Mouse (Mus musculus) forebrain, embryonic 12.5 days (tissue): ENCODE results near the gene Themis2. TPM values are rescaled to one million over a fixed set of nuclear protein-coding genes. Genes with fewer than 3 reads are reported as not detected.
"Not testable (repeated sequence)": the region's sequence is repeated elsewhere in the genome, so short reads cannot be mapped to it uniquely, and the experiment has no call there.

Source experiments
- ATAC-seq: fragments of 200-750 bp; cut with Nextera tagmentation; 2 replicates; pipeline ENCODE4 v1.8.0; 2017; ENCODE audit warnings: moderate TSS enrichment; ENCODE audit not compliant: low FRiP score
- H3K27ac ChIP-seq: fragments of 300-500 bp; sonication (generic); 2 replicates; pipeline ENCODE4 v1.5.1; 2016; ENCODE audit warnings: mild to moderate bottlenecking
- H3K27me3 ChIP-seq: fragments of 300-500 bp; sonication (generic); 2 replicates; pipeline ENCODE4 v1.6.1; 2016; ENCODE audit warnings: mild to moderate bottlenecking
- H3K36me3 ChIP-seq: fragments of 300-500 bp; sonication (generic); replicated peaks from 2 replicates; pipeline ENCODE4 v1.6.1; 2016; ENCODE audit warnings: mild to moderate bottlenecking
- H3K4me1 ChIP-seq: fragments of 300-500 bp; sonication (generic); 2 replicates; pipeline ENCODE4 v1.6.1; 2016
- H3K4me2 ChIP-seq: fragments of 300-500 bp; sonication (generic); 2 replicates; pipeline ENCODE4 v1.6.1; 2016; ENCODE audit warnings: mild to moderate bottlenecking, moderate library complexity
- H3K4me3 ChIP-seq: fragments of 300-500 bp; sonication (generic); replicated peaks from 2 replicates; pipeline ENCODE4 v1.5.1; 2016; ENCODE audit warnings: mild to moderate bottlenecking
- H3K9ac ChIP-seq: fragments of 300-500 bp; sonication (generic); 2 replicates; pipeline ENCODE4 v1.6.1; 2016; ENCODE audit warnings: mild to moderate bottlenecking
- H3K9me3 ChIP-seq: fragments of 300-500 bp; sonication (generic); 2 replicates; pipeline ENCODE4 v1.6.1; 2016
- WGBS: fragments of 180-500 bp; shearing (Covaris S2); methylation state at CpG from one replicate; pipeline ENCODE4 v1.1.7; 2016; 5-methylcytosine and 5-hydroxymethylcytosine counted together
- polyA plus RNA-seq: library from polyadenylated mRNA; unstranded; fragments of >200 nt; fragmentation: Nextera tagmentation; extraction: Ambion mirVana; gene quantifications from 2 replicates; pipeline ENCODE4 v1.2.1, GENCODE M21; 2016

The Themis2 gene
- polyA plus RNA-seq, 1 experiment from 2014 or later, result 0.29 TPM

- H3K4me3 ChIP-seq, result no peak overlapping the region
- H3K27me3 ChIP-seq, result peaks cover 31% of the 10 kb centered on the region
- H3K9me3 ChIP-seq, result no peaks in the 10 kb centered on the region
- WGBS, result 58% methylated on average over 7 of the region's 7 CpGs
- H3K4me1 ChIP-seq, result peaks cover 6% of the 10 kb centered on the region
- ATAC-seq, result no peak
- no peak overlapping the region for H3K4me2 ChIP-seq
- H3K36me3 ChIP-seq, result no peaks in the 10 kb centered on the region
- no peak overlapping the region for H3K27ac ChIP-seq
- H3K9ac ChIP-seq, result no peak overlapping the region
Observed at GRCm38 (mm10) chr4:132795171-132795570, 1.0 kb downstream of the Themis2 start.

- WGBS, result 78% methylated on average over 8 of the region's 8 CpGs
- no peak overlapping the region for H3K4me3 ChIP-seq
- ATAC-seq, result no peak
Observed at GRCm38 (mm10) chr4:132794760-132795159, 1.4 kb downstream of the Themis2 start.

GRCm38 (mm10) chr4:132794028-132794427, 2.2 kb downstream of the Themis2 start:
- WGBS, result 78% methylated on average over 9 of the region's 9 CpGs
- Histone ChIP-seq H3K27ac (no peak overlapping the region), H3K36me3 (no peaks in the 10 kb centered on the region), H3K4me1 (peaks cover 6% of the 10 kb centered on the region), H3K9ac (no peak overlapping the region), H3K9me3 (no peaks in the 10 kb centered on the region), H3K4me2 (no peak overlapping the region), H3K4me3 (no peak overlapping the region), H3K27me3 (peaks cover 31% of the 10 kb centered on the region)
- no peak for ATAC-seq

More at GRCm38 (mm10) chr4:132794760-132795159, 1.4 kb downstream of the Themis2 start:
- Histone ChIP-seq H3K27me3 (peaks cover 31% of the 10 kb centered on the region), H3K4me1 (peaks cover 6% of the 10 kb centered on the region), H3K4me2 (no peak overlapping the region), H3K36me3 (no peaks in the 10 kb centered on the region), H3K27ac (no peak overlapping the region), H3K9ac (no peak overlapping the region), H3K9me3 (no peaks in the 10 kb centered on the region)

GRCm38 (mm10) chr4:132793322-132794004, 2.7 kb downstream of the Themis2 start:
- not testable (repeated sequence) for H3K9ac ChIP-seq, H3K4me3 ChIP-seq, ATAC-seq, H3K27ac ChIP-seq, H3K9me3 ChIP-seq, H3K4me1 ChIP-seq, H3K4me2 ChIP-seq, H3K36me3 ChIP-seq
- WGBS, result 88% methylated on average over 8 of the region's 9 CpGs
- peaks cover 31% of the 10 kb centered on the region for H3K27me3 ChIP-seq

GRCm38 (mm10) chr4:132789731-132790130, 6.5 kb downstream of the Themis2 start:
- Histone ChIP-seq H3K27ac (no peak overlapping the region), H3K4me3 (no peak overlapping the region), H3K4me2 (no peak overlapping the region), H3K36me3 (no peaks in the 10 kb centered on the region), H3K4me1 (no peaks in the 10 kb centered on the region), H3K9me3 (no peaks in the 10 kb centered on the region), H3K9ac (no peak overlapping the region), H3K27me3 (peaks cover 11% of the 10 kb centered on the region)
- no peak for ATAC-seq
- WGBS, result 91% methylated on average over 8 of the region's 8 CpGs

- Histone ChIP-seq H3K4me1 (no peaks in the 10 kb centered on the region), H3K4me2 (no peak overlapping the region), H3K9me3 (no peaks in the 10 kb centered on the region), H3K4me3 (no peak overlapping the region), H3K27me3 (no peaks in the 10 kb centered on the region), H3K9ac (no peak overlapping the region), H3K36me3 (no peaks in the 10 kb centered on the region), H3K27ac (no peak overlapping the region)
- ATAC-seq, result no peak
- 92% methylated on average over 13 of the region's 13 CpGs for WGBS
Observed at GRCm38 (mm10) chr4:132785228-132785627, 11.0 kb downstream of the Themis2 start.

GRCm38 (mm10) chr4:132783732-132784131, 12.5 kb downstream of the Themis2 start:
- peaks cover 11% of the 10 kb centered on the region for H3K36me3 ChIP-seq
- H3K27ac ChIP-seq, result no peak overlapping the region
- H3K4me1 ChIP-seq, result no peaks in the 10 kb centered on the region
- H3K4me3 ChIP-seq, result no peak overlapping the region
- H3K4me2 ChIP-seq, result no peak overlapping the region
- no peak for ATAC-seq
- no peaks in the 10 kb centered on the region for H3K27me3 ChIP-seq
- 92% methylated on average over 2 of the region's 2 CpGs for WGBS
- H3K9ac ChIP-seq, result no peak overlapping the region
- H3K9me3 ChIP-seq, result no peaks in the 10 kb centered on the region

GRCm38 (mm10) chr4:132780288-132780687, 15.9 kb downstream of the Themis2 start:
- H3K4me1 ChIP-seq, result no peaks in the 10 kb centered on the region
- no peak overlapping the region for H3K27ac ChIP-seq
- no peak overlapping the region for H3K4me2 ChIP-seq
- H3K27me3 ChIP-seq, result no peaks in the 10 kb centered on the region
- no peak overlapping the region for H3K4me3 ChIP-seq
- H3K9me3 ChIP-seq, result no peaks in the 10 kb centered on the region
- no peak for ATAC-seq
- 92% methylated on average over 4 of the region's 4 CpGs for WGBS
- no peak overlapping the region for H3K9ac ChIP-seq
- peaks cover 45% of the 10 kb centered on the region for H3K36me3 ChIP-seq

GRCm38 (mm10) chr4:132778562-132779201, 17.5 kb downstream of the Themis2 start:
- no peak overlapping the region for H3K4me2 ChIP-seq

GRCm38 (mm10) chr4:132776764-132777163, 19.4 kb downstream of the Themis2 start:
- WGBS, result 86% methylated on average over 5 of the region's 5 CpGs
- Histone ChIP-seq H3K4me2 (no peak overlapping the region), H3K36me3 (peaks cover 77% of the 10 kb centered on the region), H3K4me1 (no peaks in the 10 kb centered on the region), H3K9me3 (no peaks in the 10 kb centered on the region), H3K9ac (no peak overlapping the region), H3K4me3 (no peak overlapping the region), H3K27me3 (no peaks in the 10 kb centered on the region), H3K27ac (no peak overlapping the region)
- no peak for ATAC-seq

More at GRCm38 (mm10) chr4:132778562-132779201, 17.5 kb downstream of the Themis2 start:
- Histone ChIP-seq H3K27ac (no peak overlapping the region), H3K27me3 (no peaks in the 10 kb centered on the region), H3K9ac (no peak overlapping the region), H3K9me3 (no peaks in the 10 kb centered on the region), H3K36me3 (peaks cover 59% of the 10 kb centered on the region), H3K4me1 (no peaks in the 10 kb centered on the region), H3K4me3 (no peak overlapping the region)
- no peak for ATAC-seq
- 96% methylated on average over 6 of the region's 6 CpGs for WGBS

- H3K4me1 ChIP-seq, result no peaks in the 10 kb centered on the region
- peaks cover 92% of the 10 kb centered on the region for H3K36me3 ChIP-seq
- ATAC-seq, result no peak
- no peak overlapping the region for H3K27ac ChIP-seq
- no peak overlapping the region for H3K4me3 ChIP-seq
- H3K4me2 ChIP-seq, result no peak overlapping the region
- H3K9me3 ChIP-seq, result no peaks in the 10 kb centered on the region
- 86% methylated on average over 3 of the region's 3 CpGs for WGBS
- H3K9ac ChIP-seq, result no peak overlapping the region
- no peaks in the 10 kb centered on the region for H3K27me3 ChIP-seq
Observed at GRCm38 (mm10) chr4:132774905-132775304, 21.3 kb downstream of the Themis2 start.

GRCm38 (mm10) chr4:132771776-132772175, 24.4 kb downstream of the Themis2 start:
- no peak for ATAC-seq
- Histone ChIP-seq H3K4me2 (no peak overlapping the region), H3K4me1 (peaks cover 14% of the 10 kb centered on the region), H3K4me3 (no peak overlapping the region), H3K36me3 (peaks cover 61% of the 10 kb centered on the region), H3K9ac (no peak overlapping the region), H3K27ac (no peak overlapping the region), H3K9me3 (no peaks in the 10 kb centered on the region), H3K27me3 (no peaks in the 10 kb centered on the region)
- 93% methylated on average over 9 of the region's 9 CpGs for WGBS
